Mouse (Mus musculus) heart, adult 2 months (tissue): ENCODE data around the gene Pds5a.

ENCODE experiments used
- CTCF ChIP-seq: fragments of 200-600 bp; IDR thresholded peaks from 2 replicates; pipeline ENCODE4 v1.8.1; 2022; ENCODE audit warnings: antibody characterized with exemption, mild to moderate bottlenecking, moderate library complexity
- POLR2A ChIP-seq: fragments of 200-500 bp; IDR thresholded peaks from 2 replicates; pipeline ENCODE4 v1.6.1; 2011; ENCODE audit warnings: mild to moderate bottlenecking, low read depth, low read length, control low read depth; ENCODE audit not compliant: insufficient read depth

- TF ChIP-seq CTCF (no peak), POLR2A (no peak)
Measured at GRCm38 (mm10) chr5:65731173-65732007, 33.3 kb upstream of the Pds5a start.
